Mouse (Mus musculus): Measurements from ENCODE around the gene Gpt2.

- no peak for TF ChIP-seq CTCF (IDR thresholded peaks at IDR 0.05; ENCODE audit: borderline replicate concordance, extremely low read depth, insufficient read depth, insufficient read length)
- no peak for TF ChIP-seq POLR2A (IDR thresholded peaks at IDR 0.05; ENCODE audit: borderline replicate concordance, extremely low read depth, insufficient read depth, insufficient read length, poor library complexity, severe bottlenecking)
These were observed 4.3 kb upstream of the Gpt2 start for GRCm38 (mm10) chr8:85487906-85488620.

All from brain, embryonic 14.5 days (tissue).